Mouse (Mus musculus): Measurements from ENCODE around the gene Cars2. TPM values are rescaled to one million over a fixed set of nuclear protein-coding genes. Genes with fewer than 3 reads are reported as not detected.
A peak's percentile ranks its signal among the peaks of the same experiment; 100 is the strongest.

The Cars2 gene
- polyA plus RNA-seq, 1 experiment from 2014 or later = 46.2 TPM

DNA sequence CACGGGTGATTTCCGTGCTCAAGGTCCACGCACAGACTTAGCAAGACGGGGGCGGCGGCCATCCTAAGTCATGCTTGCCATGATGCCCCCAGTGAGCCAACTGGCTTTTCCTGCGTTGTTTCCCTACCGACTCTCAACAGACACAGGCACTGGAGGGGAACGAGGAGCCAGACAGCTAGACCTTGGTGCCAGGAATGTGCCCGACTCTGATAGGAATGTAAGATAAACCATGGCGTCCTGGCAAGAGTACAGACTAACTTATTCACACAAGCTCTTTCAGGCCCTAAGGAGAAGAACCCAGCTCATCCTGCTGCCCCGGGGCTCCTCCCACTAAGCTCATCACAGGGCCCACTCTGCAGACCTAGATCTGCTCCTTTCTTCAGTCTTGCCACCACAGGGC, 8.6 kb downstream of the Cars2 start:
- POLR2A ChIA-PET = no interaction called here
- ATAC-seq = peak; percentile 89
- no peak for TF ChIP-seq CTCF (IDR thresholded peaks at IDR 0.05)
- DNase-seq (ENCODE audit: low read depth, low spot score) = no peak
- H3K27me3 ChIP-seq = no peaks in the 10 kb centered on the region
- CTCF ChIA-PET = no interaction called here
- in situ Hi-C loops (cut with MboI; ENCODE audit: low pct_unique_long_range_greater_than_20kb) = no loop called here

DNA sequence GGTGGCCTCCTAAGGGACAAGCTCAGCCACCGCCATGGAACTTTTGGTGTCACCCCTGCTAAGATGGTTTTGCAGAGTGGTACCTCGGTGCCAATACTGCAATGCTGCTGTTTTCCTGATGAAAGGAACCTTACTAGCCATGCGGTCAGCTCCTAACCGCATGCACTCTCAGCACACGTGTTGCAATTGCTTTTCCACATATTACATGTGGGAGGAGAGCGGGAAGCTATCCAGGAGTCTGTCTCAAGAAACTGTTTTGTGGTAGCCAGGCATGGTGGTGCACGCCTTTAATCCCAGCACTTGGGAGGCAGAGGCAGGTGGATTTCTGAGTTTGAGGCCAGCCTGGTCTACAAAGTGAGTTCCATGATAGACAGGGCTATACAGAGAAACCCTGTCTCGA, 10.4 kb downstream of the Cars2 start:
- in situ Hi-C loops (cut with MboI; ENCODE audit: low pct_unique_long_range_greater_than_20kb) = no loop called here
- no peak for TF ChIP-seq CTCF (IDR thresholded peaks at IDR 0.05)
- CTCF ChIA-PET = interaction anchor here (1.2 to 1.9 kb wide), 3 partner anchors 17 to 86 kb away, joined by 3 to 4 read pairs (median 3); no protein-coding TSS in a partner anchor
- no peaks in the 10 kb centered on the region for H3K27me3 ChIP-seq
- POLR2A ChIA-PET = interaction anchor here (0.8 kb wide), 1 partner anchor 61 kb away, joined by 3 read pairs; the partner anchor contains the start of gene Rab20
- DNase-seq (ENCODE audit: low read depth, low spot score) (no peak), ATAC-seq (no peak)

DNA sequence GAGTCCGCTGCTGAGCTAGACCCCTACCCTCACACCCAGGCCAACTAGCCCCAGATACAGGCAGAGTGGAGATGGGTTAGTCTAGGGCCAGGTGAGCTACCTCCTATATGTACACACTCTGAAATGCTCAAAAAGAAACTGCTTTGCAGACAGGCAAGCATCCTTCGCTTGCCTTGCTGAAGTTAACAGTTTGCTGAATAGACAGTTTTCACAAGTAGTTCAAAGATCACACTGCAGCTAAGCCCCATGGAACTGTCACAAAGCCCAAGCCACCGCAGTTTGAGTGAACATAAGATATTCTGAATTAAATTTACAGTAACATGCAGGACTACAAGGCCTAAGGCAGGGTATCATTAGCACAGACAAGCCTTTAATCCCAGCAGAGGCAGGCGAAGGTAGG, 11.5 kb downstream of the Cars2 start:
- DNase-seq (ENCODE audit: low read depth, low spot score) = no peak
- TF ChIP-seq CTCF (IDR thresholded peaks at IDR 0.05) = no peak
- in situ Hi-C loops (cut with MboI; ENCODE audit: low pct_unique_long_range_greater_than_20kb) = no loop called here
- POLR2A ChIA-PET = interaction anchor here (0.5 kb wide), 1 partner anchor 46 kb away, joined by 6 read pairs; no protein-coding TSS in a partner anchor
- CTCF ChIA-PET = interaction anchor here (1.9 kb wide), 1 partner anchor 87 kb away, joined by 4 read pairs; no protein-coding TSS in a partner anchor
- no peaks in the 10 kb centered on the region for H3K27me3 ChIP-seq
- ATAC-seq = no peak

DNA sequence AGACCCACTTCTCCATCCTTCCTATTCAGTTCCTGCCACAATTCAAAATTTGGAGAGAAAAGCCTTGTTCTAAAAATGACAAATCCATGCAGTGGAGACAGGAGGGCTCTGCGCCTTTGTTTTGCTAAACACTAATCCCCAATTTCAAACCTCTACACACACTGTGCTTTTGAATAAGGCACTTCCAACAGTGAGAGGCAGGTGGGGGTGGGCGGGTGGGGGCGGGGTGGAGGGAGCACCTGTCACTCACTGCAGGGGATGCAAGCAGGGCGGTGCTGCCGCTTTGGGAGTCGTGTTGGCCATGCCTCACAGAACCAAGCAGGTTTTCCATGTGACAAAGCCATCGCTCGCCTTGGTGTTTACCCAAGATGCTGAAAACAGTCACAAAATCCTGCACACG, 16.1 kb downstream of the Cars2 start:
- no peak for TF ChIP-seq CTCF (IDR thresholded peaks at IDR 0.05)
- ChIA-PET POLR2A (no interaction called here), CTCF (no interaction called here)
- DNase-seq (ENCODE audit: low read depth, low spot score) (no peak), ATAC-seq (no peak)
- in situ Hi-C loops (cut with MboI; ENCODE audit: low pct_unique_long_range_greater_than_20kb) = no loop called here
- no peaks in the 10 kb centered on the region for H3K27me3 ChIP-seq

DNA sequence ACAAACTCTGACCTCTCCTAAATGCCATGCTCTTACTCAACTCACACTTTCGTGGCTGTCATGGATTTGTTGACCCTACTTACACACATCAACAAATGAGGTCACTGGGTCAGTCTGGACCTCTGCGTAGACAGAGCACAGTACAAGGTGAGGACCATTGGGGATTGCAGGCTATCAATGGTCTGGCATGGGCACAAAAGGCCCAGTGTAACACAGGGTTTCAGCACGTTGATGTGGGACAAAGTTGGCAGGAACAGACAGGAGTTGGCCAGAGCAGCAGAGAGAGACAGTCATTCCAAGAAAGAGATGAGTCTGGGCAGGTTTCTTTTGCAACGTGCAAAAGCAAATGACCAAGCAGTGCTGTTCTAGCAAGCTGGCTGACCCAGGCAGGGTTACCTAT, 19.7 kb downstream of the Cars2 start:
- POLR2A ChIA-PET = no interaction called here
- H3K27me3 ChIP-seq = no peaks in the 10 kb centered on the region
- no peak for TF ChIP-seq CTCF (IDR thresholded peaks at IDR 0.05)
- CTCF ChIA-PET = no interaction called here
- ATAC-seq (no peak), DNase-seq (ENCODE audit: low read depth, low spot score) (no peak)
- in situ Hi-C loops (cut with MboI; ENCODE audit: low pct_unique_long_range_greater_than_20kb) = no loop called here

DNA sequence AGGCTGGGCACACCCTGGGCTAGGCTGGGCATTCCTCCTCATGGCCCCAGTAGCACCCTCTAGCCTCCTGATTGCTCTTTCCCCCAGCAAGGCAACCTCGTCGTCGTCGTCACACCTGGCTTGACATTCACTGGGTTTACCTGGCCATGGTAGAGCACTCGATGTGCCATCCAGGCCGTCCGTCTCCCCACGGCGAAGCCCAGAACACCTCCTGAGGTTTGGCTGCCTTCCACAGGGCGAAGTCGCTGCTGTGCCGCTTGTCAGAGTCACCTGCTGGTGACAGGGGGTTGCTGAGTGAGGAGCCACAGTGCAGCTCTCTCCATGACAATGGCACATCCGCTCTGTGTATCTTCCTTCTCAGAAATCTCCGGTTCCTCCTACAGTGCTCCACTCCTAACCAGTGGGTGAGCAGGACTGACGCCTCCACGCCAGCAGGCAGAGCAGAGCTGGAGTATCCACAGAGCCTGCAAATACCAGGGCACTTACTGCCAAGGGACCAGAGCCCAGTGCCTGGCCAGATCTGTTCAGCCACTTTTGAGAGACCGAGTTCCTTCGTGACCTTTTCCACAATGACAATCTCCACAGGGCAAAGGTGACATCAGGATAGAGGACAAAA, 20.3 kb downstream of the Cars2 start:
- no peak for DNase-seq (ENCODE audit: low read depth, low spot score)
- CTCF ChIA-PET = no interaction called here
- ATAC-seq = no peak

DNA sequence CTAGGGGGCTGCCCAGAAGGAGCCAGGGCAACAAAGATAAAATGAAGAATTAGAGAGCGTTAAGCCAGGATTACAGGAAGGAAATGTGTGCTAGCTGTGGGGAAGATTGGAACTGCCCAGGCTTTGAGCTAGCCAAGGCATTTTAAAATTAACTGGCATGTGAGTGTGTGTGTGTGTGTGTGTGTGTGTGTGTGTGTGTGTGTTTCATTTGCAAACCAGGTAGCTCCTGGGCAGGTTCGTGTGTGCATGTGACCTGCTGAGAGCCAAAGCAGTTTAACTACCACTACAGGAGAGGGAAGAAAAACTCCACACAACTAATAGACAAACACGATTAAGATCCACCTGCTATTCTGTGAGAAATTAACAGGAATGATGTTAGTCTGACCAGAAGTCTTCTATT, 27.3 kb downstream of the Cars2 start:
- in situ Hi-C loops (cut with MboI; ENCODE audit: low pct_unique_long_range_greater_than_20kb) = no loop called here
- POLR2A ChIA-PET = interaction anchor here (0.6 kb wide), 1 partner anchor 95 kb away, joined by 3 read pairs; no protein-coding TSS in a partner anchor
- CTCF ChIA-PET = interaction anchor here (0.7 to 1.9 kb wide), 4 partner anchors 10 to 104 kb away, joined by 3 to 5 read pairs (median 3); no protein-coding TSS in a partner anchor
- H3K27me3 ChIP-seq = no peaks in the 10 kb centered on the region
- no peak for TF ChIP-seq CTCF (IDR thresholded peaks at IDR 0.05)
- ATAC-seq (no peak), DNase-seq (ENCODE audit: low read depth, low spot score) (no peak)

More for the DNA sequence above, 20.3 kb downstream of the Cars2 start:
- no peaks in the 10 kb centered on the region for H3K27me3 ChIP-seq
- no peak for TF ChIP-seq CTCF (IDR thresholded peaks at IDR 0.05)
- POLR2A ChIA-PET = no interaction called here
- in situ Hi-C loops (cut with MboI; ENCODE audit: low pct_unique_long_range_greater_than_20kb) = no loop called here

DNA sequence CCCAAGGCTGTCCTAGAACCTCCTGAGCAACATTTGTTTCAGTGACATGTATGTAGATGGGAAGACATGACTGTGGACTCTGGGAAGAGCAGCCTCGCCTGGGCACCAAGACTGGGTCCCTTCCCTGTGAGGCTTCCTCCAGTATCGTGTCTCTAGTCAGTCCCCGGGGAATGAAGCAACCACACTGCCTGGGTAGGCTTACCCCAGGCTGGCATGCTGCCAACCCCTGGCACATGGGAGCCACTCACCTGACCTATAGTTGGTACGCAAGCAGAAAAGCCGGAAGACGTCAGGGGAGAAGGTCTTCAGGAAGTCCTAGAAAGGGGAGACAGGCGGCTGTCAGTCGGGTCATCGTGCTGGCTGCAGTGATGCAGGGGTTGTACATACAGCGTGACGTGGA, 31.9 kb downstream of the Cars2 start:
- POLR2A ChIA-PET = no interaction called here
- no peak for DNase-seq (ENCODE audit: low read depth, low spot score)
- H3K27me3 ChIP-seq = no peaks in the 10 kb centered on the region
- no peak for TF ChIP-seq CTCF (IDR thresholded peaks at IDR 0.05)
- no peak for ATAC-seq
- CTCF ChIA-PET = no interaction called here
- in situ Hi-C loops (cut with MboI; ENCODE audit: low pct_unique_long_range_greater_than_20kb) = no loop called here

DNA sequence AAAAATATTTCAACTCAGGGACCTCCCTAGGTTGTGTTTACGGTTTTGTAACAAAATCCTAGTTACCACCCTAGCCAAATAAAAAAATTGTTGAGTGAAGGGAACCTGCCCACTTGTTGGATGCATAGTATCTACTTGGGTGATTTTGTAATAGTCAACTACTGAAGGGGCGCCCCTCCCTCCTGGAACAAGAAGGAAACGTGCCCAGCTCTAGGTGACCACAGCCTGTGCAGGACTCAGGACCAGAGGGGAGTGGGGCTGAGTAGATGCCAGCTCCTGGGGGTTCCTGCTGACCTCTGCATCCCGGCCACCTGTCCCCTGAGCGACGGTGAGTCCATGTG, 32.6 kb downstream of the Cars2 start:
- POLR2A ChIA-PET = no interaction called here
- in situ Hi-C loops (cut with MboI; ENCODE audit: low pct_unique_long_range_greater_than_20kb) = no loop called here

DNA sequence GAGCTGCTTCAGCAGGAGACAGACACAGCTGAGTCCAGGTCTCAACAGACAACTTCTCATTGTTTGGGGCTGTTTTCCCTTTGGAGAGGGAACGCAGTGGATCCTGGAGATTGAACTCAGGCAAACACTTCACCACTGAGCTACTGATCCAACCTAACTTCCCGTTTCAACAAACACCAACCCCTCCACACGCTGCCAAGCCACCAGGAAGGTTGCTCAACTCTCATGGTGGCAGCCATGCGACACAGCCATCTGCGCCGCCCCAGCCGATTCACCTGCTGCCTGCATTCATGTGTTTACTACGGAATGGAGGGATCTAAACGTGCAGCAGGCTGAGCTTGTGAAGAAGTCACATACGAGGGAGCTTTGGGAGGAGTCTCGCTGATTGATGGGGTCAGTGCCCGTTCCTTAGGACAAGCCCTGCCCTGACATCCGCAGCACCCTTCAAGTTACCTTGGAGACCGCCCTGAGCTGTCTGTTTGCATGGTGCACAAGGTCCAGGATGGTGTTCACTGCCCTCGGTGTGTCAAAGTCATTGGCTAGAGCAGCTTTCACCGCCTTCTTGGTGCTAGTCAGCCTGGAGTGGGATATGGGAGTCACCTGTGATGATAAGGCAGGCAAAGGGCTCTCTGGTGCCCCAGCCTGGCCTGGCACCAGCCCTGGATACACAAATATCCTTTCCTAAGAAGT, 33.1 kb downstream of the Cars2 start:
- ChIA-PET POLR2A (no interaction called here), CTCF (interaction anchor here (1.5 kb wide), 1 partner anchor 85 kb away, joined by 3 read pairs; no protein-coding TSS in a partner anchor)
- in situ Hi-C loops (cut with MboI; ENCODE audit: low pct_unique_long_range_greater_than_20kb) = no loop called here
- ATAC-seq = no peak
- DNase-seq (ENCODE audit: low read depth, low spot score) = no peak
- H3K27me3 ChIP-seq = no peaks in the 10 kb centered on the region
- TF ChIP-seq CTCF (IDR thresholded peaks at IDR 0.05) = no peak

More for the DNA sequence above, 32.6 kb downstream of the Cars2 start:
- CTCF ChIA-PET = interaction anchor here (1.5 kb wide), 1 partner anchor 84 kb away, joined by 3 read pairs; no protein-coding TSS in a partner anchor
- no peaks in the 10 kb centered on the region for H3K27me3 ChIP-seq
- ATAC-seq (no peak), DNase-seq (ENCODE audit: low read depth, low spot score) (no peak)
- no peak for TF ChIP-seq CTCF (IDR thresholded peaks at IDR 0.05)

DNA sequence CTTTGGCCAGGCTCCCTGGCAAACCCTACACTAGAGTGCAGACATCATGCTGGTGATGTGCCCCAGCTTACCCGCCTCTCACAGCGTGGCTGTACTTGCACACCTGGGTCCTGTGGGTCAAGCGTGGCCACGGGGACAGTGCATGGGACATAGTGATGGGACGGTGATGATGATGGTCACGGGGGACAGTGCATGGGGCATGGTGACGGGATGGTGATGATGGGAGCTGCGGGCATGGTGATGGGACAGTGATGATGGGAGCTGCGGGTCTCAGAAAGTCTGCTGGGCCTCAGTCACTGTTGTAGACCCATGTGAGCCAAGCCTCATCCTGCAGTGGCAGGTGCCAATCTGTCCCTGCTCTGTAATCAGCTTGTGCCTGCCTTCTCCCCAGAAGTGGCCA, 34.3 kb downstream of the Cars2 start:
- DNase-seq (ENCODE audit: low read depth, low spot score) (no peak), ATAC-seq (no peak)
- POLR2A ChIA-PET = no interaction called here
- in situ Hi-C loops (cut with MboI; ENCODE audit: low pct_unique_long_range_greater_than_20kb) = no loop called here
- CTCF ChIA-PET = interaction anchor here (1.3 kb wide), 1 partner anchor 96 kb away, joined by 3 read pairs; no protein-coding TSS in a partner anchor
- no peaks in the 10 kb centered on the region for H3K27me3 ChIP-seq
- no peak for TF ChIP-seq CTCF (IDR thresholded peaks at IDR 0.05)

All from Patski (cell line).